Mouse (Mus musculus): ENCODE measurements at regions not wholly inside any gene's neighbourhood (a gene's known extent, or its start where the extent isn't known, plus 50 kb on each side); places are given as distances from the start of the nearest gene placed in this dataset.

GRCm38 (mm10) chr15:62784456-62785139 lies 1060.4 kb downstream of the Gsdmc2 start:
- TF ChIP-seq CHD1 (IDR thresholded peaks at IDR 0.05; ENCODE audit: low read depth, low read length) (no peak), SMC3 (IDR thresholded peaks at IDR 0.05; ENCODE audit: low read depth, low read length) (no peak)
